Mouse (Mus musculus) monocyte, adult 5-6 weeks (primary cell): ENCODE measurements around the gene Cacna1e. TPM values are rescaled to one million over a fixed set of nuclear protein-coding genes. Genes with fewer than 3 reads are reported as not detected.

Source experiments
- ATAC-seq: fragments of 153-309, 156-312 bp; replicated peaks from 2 replicates; pipeline ENCODE4 v1.8.0; 2017; ENCODE audit warnings: mild to moderate bottlenecking; ENCODE audit not compliant: low TSS enrichment, insufficient number of reproducible peaks, severe bottlenecking, poor library complexity, low FRiP score
- total RNA-seq: library from RNA; stranded (forward); fragments of 200-1000, 200-491, 200-594 nt; gene quantifications from 3 replicates; pipeline ENCODE4 v1.2.3, GENCODE M21; 2017

Gene Cacna1e
- total RNA-seq, 1 experiment from 2014 or later, result 1.8 TPM

DNA sequence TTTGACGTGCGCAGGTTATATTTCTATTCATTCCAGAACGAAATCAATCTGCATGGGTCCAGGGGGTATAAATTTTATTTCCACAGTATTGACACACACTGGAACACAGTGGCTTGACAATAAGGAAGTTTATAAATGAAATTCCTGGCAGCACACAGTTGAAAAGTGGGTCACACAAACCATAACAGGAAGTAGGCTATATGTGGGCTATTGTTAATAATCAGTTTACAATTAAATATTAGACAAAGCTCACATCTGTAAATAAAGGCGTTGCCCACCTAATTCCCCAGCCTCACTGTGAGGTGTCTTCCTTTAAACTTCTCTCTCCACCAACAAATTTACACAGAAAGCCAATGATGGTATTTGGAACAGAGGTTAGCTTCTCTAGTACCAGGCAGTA lies 305.6 kb downstream of the Cacna1e start:
- no peak for ATAC-seq

DNA sequence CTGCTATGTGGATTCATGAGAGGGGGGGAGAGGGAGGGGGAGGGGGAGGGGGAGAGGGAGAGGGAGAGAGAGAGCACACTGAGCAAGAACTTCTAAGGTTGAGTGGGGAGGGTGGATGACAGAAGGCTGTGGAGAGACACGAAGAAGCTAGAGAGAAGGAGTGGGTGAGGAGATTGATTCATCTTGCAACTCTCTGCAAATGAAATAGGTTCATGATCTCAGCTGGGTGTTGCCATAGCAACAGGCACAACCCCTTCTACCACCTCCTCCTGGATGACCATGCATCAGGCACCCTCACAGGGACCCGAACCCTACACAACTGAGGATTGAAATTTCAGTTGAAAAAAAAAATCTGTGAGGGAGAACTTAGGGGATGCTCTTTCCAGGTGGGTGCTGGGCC lies 307.9 kb downstream of the Cacna1e start:
- ATAC-seq, result no peak

- ATAC-seq, result no peak
Observed at GRCm38 (mm10) chr1:154566026-154566425, 318.3 kb downstream of the Cacna1e start.

GRCm38 (mm10) chr1:154555811-154556210 lies 328.5 kb downstream of the Cacna1e start:
- no peak for ATAC-seq

DNA sequence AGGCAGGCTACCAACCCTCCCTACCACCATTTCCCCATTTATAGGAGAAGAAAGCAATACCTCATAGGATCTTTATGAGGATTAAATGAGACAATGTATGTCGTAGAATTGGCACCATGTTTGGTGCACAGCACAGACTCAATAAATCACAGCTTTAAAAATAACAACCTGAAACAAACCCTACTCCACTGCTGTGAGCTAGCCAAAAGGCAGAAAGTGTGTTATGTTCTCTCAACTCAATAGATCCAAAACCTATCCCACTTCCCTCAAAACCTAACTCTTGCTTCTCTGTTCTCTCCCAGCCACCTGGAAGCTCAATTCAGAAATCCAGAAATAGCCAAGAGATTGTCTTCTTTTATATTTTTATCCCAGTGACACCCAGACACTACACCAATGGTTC lies 331.2 kb downstream of the Cacna1e start:
- ATAC-seq, result no peak

GRCm38 (mm10) chr1:154537445-154537844 lies 346.9 kb downstream of the Cacna1e start:
- no peak for ATAC-seq

GRCm38 (mm10) chr1:154536763-154537162 lies 347.5 kb downstream of the Cacna1e start:
- no peak for ATAC-seq

- no peak for ATAC-seq
Observed at GRCm38 (mm10) chr1:154532987-154533940, 351.0 kb downstream of the Cacna1e start.

DNA sequence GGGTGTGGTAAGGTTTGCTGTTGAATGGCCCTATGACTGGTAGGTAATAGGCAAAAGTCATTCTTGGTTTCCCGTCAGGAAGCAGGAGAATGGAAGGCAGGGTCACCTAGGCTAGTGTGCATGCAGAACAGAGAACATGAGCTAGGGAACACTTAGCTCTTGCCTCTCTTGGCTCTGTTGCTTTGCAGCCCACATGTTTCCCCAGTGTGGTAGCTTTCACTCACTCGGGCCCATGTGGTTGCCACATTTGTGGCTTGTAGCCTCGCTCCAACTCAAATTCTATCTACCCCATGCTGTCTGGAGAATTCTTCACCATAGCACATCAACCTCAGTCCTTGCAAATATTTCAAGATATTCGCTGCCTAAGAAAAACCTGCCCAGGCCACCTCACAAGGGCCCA lies 354.6 kb downstream of the Cacna1e start:
- no peak for ATAC-seq

GRCm38 (mm10) chr1:154528803-154529202 lies 355.5 kb downstream of the Cacna1e start:
- ATAC-seq, result no peak

DNA sequence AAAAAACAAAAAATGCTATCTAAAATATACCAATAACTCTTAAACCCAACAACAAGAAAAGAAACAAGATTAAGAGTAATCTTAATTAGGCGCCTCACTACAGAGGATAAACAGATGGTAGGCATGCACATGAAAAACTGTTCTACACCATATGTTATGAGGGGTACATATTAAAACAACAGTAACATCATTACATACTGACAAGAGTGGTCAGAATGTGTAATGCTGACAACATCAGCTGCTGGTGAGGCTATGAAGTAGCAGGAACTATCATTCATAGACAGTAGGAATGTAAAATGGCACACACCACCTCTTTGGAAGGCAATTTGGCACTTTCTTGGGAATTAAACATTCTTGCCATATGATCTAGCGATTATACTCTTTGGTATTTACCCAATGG lies 363.6 kb downstream of the Cacna1e start:
- no peak for ATAC-seq

GRCm38 (mm10) chr1:154515350-154515749 lies 369.0 kb downstream of the Cacna1e start:
- ATAC-seq, result no peak

DNA sequence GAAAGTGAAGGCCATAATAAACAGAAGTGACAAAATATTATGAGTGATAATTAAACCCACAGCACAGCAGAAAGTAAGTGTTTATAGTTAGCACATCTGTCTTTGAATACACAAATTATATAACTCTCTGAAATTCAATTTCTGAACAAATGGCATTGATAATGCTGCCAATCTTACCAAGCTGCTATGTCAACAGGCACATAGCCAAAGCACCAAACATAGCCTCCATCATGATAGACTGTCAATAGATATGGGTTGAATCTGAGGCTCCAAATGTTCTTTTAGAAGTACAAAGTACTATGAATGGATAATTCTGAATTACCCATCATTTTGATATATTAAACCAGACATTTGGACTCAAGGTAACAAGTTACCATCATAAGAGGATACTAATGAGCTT lies 372.6 kb downstream of the Cacna1e start:
- no peak for ATAC-seq

- ATAC-seq, result no peak
Observed at GRCm38 (mm10) chr1:154504005-154504404, 380.3 kb downstream of the Cacna1e start.

- ATAC-seq, result no peak
Observed at GRCm38 (mm10) chr1:154500869-154501268, 383.4 kb downstream of the Cacna1e start.

DNA sequence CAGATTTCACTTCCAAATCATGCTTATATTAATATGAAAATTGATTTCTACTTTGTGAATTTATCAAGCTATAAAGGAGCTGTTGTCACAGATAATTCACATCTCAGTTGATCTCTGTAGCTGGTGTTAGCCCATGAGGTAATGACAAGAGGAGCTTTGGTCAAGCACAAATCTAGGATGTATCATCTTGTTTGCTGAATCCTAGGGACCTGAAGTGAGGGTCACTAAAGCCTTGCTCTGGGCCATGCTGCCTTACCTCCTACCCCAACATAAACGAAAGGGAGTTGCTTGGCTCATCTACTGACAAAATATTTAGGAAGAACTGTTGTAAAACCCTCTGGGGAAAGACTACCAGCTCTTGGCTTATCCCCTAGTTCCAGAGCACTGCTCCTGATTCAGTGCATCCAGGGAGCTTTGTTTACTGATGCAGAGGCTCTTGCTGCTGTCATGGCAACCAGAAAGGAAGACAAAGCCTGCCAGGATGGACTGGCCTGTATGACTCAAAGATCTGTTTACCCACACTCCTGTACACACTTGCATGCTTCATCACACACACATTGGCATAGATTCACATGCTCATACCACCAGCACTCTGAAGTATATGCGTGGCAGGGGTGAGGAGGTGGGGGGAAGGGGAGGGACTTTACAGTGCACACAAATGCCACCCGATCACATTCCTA lies 384.0 kb downstream of the Cacna1e start:
- no peak for ATAC-seq

DNA sequence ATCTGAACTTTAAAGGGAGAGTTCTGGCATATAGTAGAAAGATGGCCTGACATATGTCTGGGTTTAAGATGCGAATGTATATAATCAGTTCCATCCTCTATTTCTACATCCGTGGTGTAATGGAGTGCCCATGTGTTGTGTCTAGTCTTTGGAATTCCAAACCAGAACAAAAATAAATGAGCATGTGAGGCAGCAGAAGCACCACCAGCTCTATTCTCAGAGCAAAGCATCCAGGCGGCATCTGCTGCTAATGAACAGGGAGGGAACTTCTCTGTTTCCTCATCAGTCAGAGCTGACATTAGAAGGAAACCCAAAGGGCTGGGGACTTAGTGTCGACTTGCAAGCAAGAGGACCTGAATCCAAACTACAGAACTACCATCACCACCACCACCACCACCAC lies 385.5 kb downstream of the Cacna1e start:
- ATAC-seq, result no peak

- ATAC-seq, result no peak
Observed at GRCm38 (mm10) chr1:154491071-154491470, 393.2 kb downstream of the Cacna1e start.

GRCm38 (mm10) chr1:154476671-154477070 lies 407.6 kb downstream of the Cacna1e start:
- ATAC-seq, result no peak

DNA sequence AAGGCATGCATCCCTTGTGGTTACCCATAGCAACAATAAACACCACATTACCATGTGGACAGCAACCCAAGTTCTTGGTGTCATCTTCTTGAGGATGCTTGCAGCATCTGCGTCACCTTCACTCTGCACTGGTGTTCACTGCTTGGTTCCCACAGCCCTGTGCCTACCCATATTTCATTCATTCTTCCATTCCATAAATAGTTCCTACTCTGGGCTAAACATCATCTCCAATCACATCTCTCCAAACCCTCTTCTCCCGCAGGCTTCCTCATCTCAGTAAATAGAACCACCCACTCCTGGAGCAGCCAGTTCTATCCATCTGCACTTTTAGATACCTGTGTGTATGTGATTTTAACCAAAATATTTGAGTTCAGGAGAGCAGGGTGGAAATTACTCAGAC lies 408.6 kb downstream of the Cacna1e start:
- ATAC-seq, result no peak
